Mouse (Mus musculus) heart, embryonic 14.5 days (tissue): ENCODE data around the gene Slc13a4. TPM values are rescaled to one million over a fixed set of nuclear protein-coding genes. Genes with fewer than 3 reads are reported as not detected.

Source experiments
- ATAC-seq: fragments of 200-750 bp; cut with Nextera tagmentation; 2 replicates; pipeline ENCODE4 v1.8.0; 2017; ENCODE audit warnings: low read depth, moderate TSS enrichment; ENCODE audit not compliant: insufficient number of reproducible peaks, insufficient read depth, low FRiP score
- H3K27ac ChIP-seq, 2 experiments: fragments of 200-500 bp in 1 of 2; fragments of 300-500 bp in 1 of 2; sonication (generic) in 1 of 2; replicated peaks in 1 of 2; 2 replicates each; pipeline ENCODE4 v1.5.1; 2012 to 2014; ENCODE audit warnings: low read depth in 2 of 2, low read length in 2 of 2, control low read depth in 1 of 2, mild to moderate bottlenecking in 1 of 2, mixed read lengths in 1 of 2; ENCODE audit not compliant: control insufficient read depth in 1 of 2, insufficient read depth in 1 of 2
- H3K27me3 ChIP-seq: fragments of 300-500 bp; sonication (generic); 2 replicates; pipeline ENCODE4 v1.6.1; 2014; ENCODE audit warnings: mild to moderate bottlenecking, low read length, control low read depth; ENCODE audit not compliant: control insufficient read depth, insufficient read depth
- H3K36me3 ChIP-seq: fragments of 300-500 bp; sonication (generic); 2 replicates; pipeline ENCODE4 v1.6.1; 2014; ENCODE audit warnings: mild to moderate bottlenecking, control low read depth, low read length, mixed read lengths; ENCODE audit not compliant: control insufficient read depth, insufficient read depth
- H3K4me1 ChIP-seq, 2 experiments: fragments of 200-500 bp in 1 of 2; fragments of 300-500 bp in 1 of 2; sonication (generic) in 1 of 2; 2 replicates each; pipeline ENCODE4 v1.6.1; 2012 to 2014; ENCODE audit warnings: low read length in 2 of 2, control low read depth in 1 of 2, mixed read lengths in 1 of 2; ENCODE audit not compliant: control insufficient read depth in 2 of 2, insufficient read depth in 2 of 2
- H3K4me2 ChIP-seq: fragments of 300-500 bp; sonication (generic); 2 replicates; pipeline ENCODE4 v1.6.1; 2014; ENCODE audit warnings: mild to moderate bottlenecking, low read length
- H3K4me3 ChIP-seq, 2 experiments: fragments of 200-500 bp in 1 of 2; fragments of 300-500 bp in 1 of 2; sonication (generic) in 1 of 2; 2 replicates each; pipeline ENCODE4 v1.5.1; 2012 to 2014; ENCODE audit warnings: low read length in 2 of 2, mild to moderate bottlenecking in 2 of 2, control low read depth in 1 of 2, low read depth in 1 of 2, moderate library complexity in 1 of 2; ENCODE audit not compliant: control insufficient read depth in 1 of 2, insufficient read depth in 1 of 2
- H3K9ac ChIP-seq: fragments of 300-500 bp; sonication (generic); 2 replicates; pipeline ENCODE4 v1.6.1; 2014; ENCODE audit warnings: mild to moderate bottlenecking, low read length
- H3K9me3 ChIP-seq: fragments of 300-500 bp; sonication (generic); 2 replicates; pipeline ENCODE4 v1.6.1; 2016; ENCODE audit warnings: low read length, control low read depth; ENCODE audit not compliant: control insufficient read depth
- WGBS: fragments of 180-500 bp; shearing (Covaris S2); extraction: QIAGEN DNeasy Blood & Tissue Kit; methylation state at CpG from one replicate; pipeline ENCODE4 v1.1.7; 2014; 5-methylcytosine and 5-hydroxymethylcytosine counted together
- polyA plus RNA-seq: library from polyadenylated mRNA; unstranded; fragments of >200 nt; fragmentation: Nextera tagmentation; extraction: Ambion mirVana; gene quantifications from 2 replicates; pipeline ENCODE4 v1.2.1, GENCODE M21; 2014

The Slc13a4 gene
- polyA plus RNA-seq, 1 experiment from 2014 or later: 1.3 TPM

- no peak for ATAC-seq
- H3K27ac ChIP-seq: no peak overlapping the region
- H3K27me3 ChIP-seq: no peaks in the 10 kb centered on the region
- WGBS: 82% methylated on average over 12 of the region's 12 CpGs
- 0 out of 4 replicates have a peak, but pooled peaks cover 0 to 2% of the 10 kb centered on the region in 2 experiments for H3K4me1 ChIP-seq
- H3K9ac ChIP-seq: no peak overlapping the region
- H3K4me3 ChIP-seq: no peak overlapping the region
- no peaks in the 10 kb centered on the region for H3K36me3 ChIP-seq
- no peaks in the 10 kb centered on the region for H3K9me3 ChIP-seq
- no peak overlapping the region for H3K4me2 ChIP-seq
These were observed 36.7 kb downstream of the Slc13a4 start for GRCm38 (mm10) chr6:35271094-35271855.

- 0 out of 4 replicates have a peak, but pooled peaks cover 0 to 2% of the 10 kb centered on the region in 2 experiments for H3K4me1 ChIP-seq
- H3K9me3 ChIP-seq: no peaks in the 10 kb centered on the region
- no peak for ATAC-seq
- no peak overlapping the region for H3K4me3 ChIP-seq
- H3K9ac ChIP-seq: no peak overlapping the region
- no peak overlapping the region for H3K27ac ChIP-seq
- no peaks in the 10 kb centered on the region for H3K36me3 ChIP-seq
- WGBS: 67% methylated on average over 13 of the region's 13 CpGs
- no peaks in the 10 kb centered on the region for H3K27me3 ChIP-seq
- H3K4me2 ChIP-seq: no peak overlapping the region
These were observed 38.3 kb downstream of the Slc13a4 start for GRCm38 (mm10) chr6:35269643-35270042.

GRCm38 (mm10) chr6:35268711-35269110, 39.2 kb downstream of the Slc13a4 start:
- no peak overlapping the region for H3K9ac ChIP-seq
- no peak overlapping the region for H3K4me2 ChIP-seq
- no peak overlapping the region for H3K27ac ChIP-seq
- no peaks in the 10 kb centered on the region for H3K27me3 ChIP-seq
- H3K36me3 ChIP-seq: peaks cover 4% of the 10 kb centered on the region
- 0 out of 4 replicates have a peak, but pooled peaks cover 0 to 2% of the 10 kb centered on the region in 2 experiments for H3K4me1 ChIP-seq
- H3K4me3 ChIP-seq: no peak overlapping the region
- WGBS: 96% methylated on average over 13 of the region's 13 CpGs
- no peaks in the 10 kb centered on the region for H3K9me3 ChIP-seq
- no peak for ATAC-seq

- ATAC-seq: no peak
- 69% methylated on average over 15 of the region's 15 CpGs for WGBS
- peaks cover 2 to 3% of the 10 kb centered on the region in 2 experiments; a peak in 2 of 4 replicates for H3K4me1 ChIP-seq
- H3K27me3 ChIP-seq: no peaks in the 10 kb centered on the region
- no peak overlapping the region for H3K4me2 ChIP-seq
- H3K9me3 ChIP-seq: no peaks in the 10 kb centered on the region
- H3K27ac ChIP-seq: peak overlapping the region; percentile 46 to 59; a peak in 3 of 4 replicates
- H3K36me3 ChIP-seq: peaks cover 34% of the 10 kb centered on the region
- H3K9ac ChIP-seq: no peak overlapping the region
- no peak overlapping the region for H3K4me3 ChIP-seq
These were observed 42.2 kb downstream of the Slc13a4 start for GRCm38 (mm10) chr6:35265580-35266278.

GRCm38 (mm10) chr6:35260531-35260930, 47.4 kb downstream of the Slc13a4 start:
- Histone ChIP-seq H3K9ac (no peak overlapping the region), H3K27ac (no peak overlapping the region), H3K36me3 (peaks cover 34% of the 10 kb centered on the region), H3K27me3 (no peaks in the 10 kb centered on the region), H3K4me1 (peaks cover 24 to 48% of the 10 kb centered on the region in 2 experiments), H3K4me2 (no peak overlapping the region), H3K9me3 (no peaks in the 10 kb centered on the region), H3K4me3 (no peak overlapping the region)
- 60% methylated on average over 7 of the region's 7 CpGs for WGBS
- no peak for ATAC-seq

- 45% methylated on average over 5 of the region's 5 CpGs for WGBS
- Histone ChIP-seq H3K4me1 (peaks cover 31 to 57% of the 10 kb centered on the region in 2 experiments), H3K27me3 (no peaks in the 10 kb centered on the region)
These were observed 48.4 kb downstream of the Slc13a4 start for GRCm38 (mm10) chr6:35259526-35259925.

GRCm38 (mm10) chr6:35258922-35259321, 49.0 kb downstream of the Slc13a4 start:
- no peak overlapping the region for H3K4me2 ChIP-seq
- H3K4me1 ChIP-seq: peaks cover 34 to 63% of the 10 kb centered on the region in 2 experiments
- H3K9ac ChIP-seq: no peak overlapping the region
- WGBS: 89% methylated on average over 2 of the region's 2 CpGs
- H3K27me3 ChIP-seq: no peaks in the 10 kb centered on the region
- H3K4me3 ChIP-seq: no peak overlapping the region
- H3K36me3 ChIP-seq: peaks cover 32% of the 10 kb centered on the region
- ATAC-seq: no peak
- no peak overlapping the region for H3K27ac ChIP-seq
- no peaks in the 10 kb centered on the region for H3K9me3 ChIP-seq

More at GRCm38 (mm10) chr6:35259526-35259925, 48.4 kb downstream of the Slc13a4 start:
- peaks cover 34% of the 10 kb centered on the region for H3K36me3 ChIP-seq
- ATAC-seq: no peak
- H3K9me3 ChIP-seq: no peaks in the 10 kb centered on the region
- H3K9ac ChIP-seq: no peak overlapping the region
- no peak overlapping the region for H3K4me2 ChIP-seq
- 0 out of 4 replicates have a peak overlapping the region, but pooled peaks of 1 of the 2 experiments have one; percentile 2 for H3K27ac ChIP-seq
- no peak overlapping the region for H3K4me3 ChIP-seq
